18 mouse cellular contexts compared by ENCODE assay signal in genomic region chr1:105961472-105961871, GRCm38 (mm10).
"Had no signal": no experiment of that assay in that cellular context is flagged by ENCODE, and none has a peak within 500 bp of the region (broad histone marks: within the 10 kb centered on the region; RNA-seq: fewer than 3 reads in every experiment).

No protein-coding gene starts in this region.

- H3K27ac ChIP-seq: hindbrain, postnatal 0 days; left cerebral cortex, adult 2 months; liver, embryonic 13.5 days; midbrain, embryonic 12.5 days; neural tube, embryonic 13.5 days; stomach, embryonic 15.5 days had no signal

- H3K9me3 ChIP-seq: liver, embryonic 13.5 days; midbrain, embryonic 12.5 days; neural tube, embryonic 13.5 days; stomach, embryonic 15.5 days had no signal

- H3K27me3 ChIP-seq: liver, embryonic 13.5 days; midbrain, embryonic 12.5 days; neural tube, embryonic 13.5 days; stomach, embryonic 15.5 days had no signal

- H3K9ac ChIP-seq: liver, embryonic 13.5 days; midbrain, embryonic 12.5 days; neural tube, embryonic 13.5 days; stomach, embryonic 15.5 days had no signal

- DNase-seq: kidney, postnatal 14 days; layer of hippocampus, postnatal 36 days; liver, embryonic 13.5 days; lung, adult 2 months; lung, postnatal 14 days; lung, postnatal 4 days; retina, postnatal 1 day; right cerebral cortex, postnatal 4 days; spleen, adult 18-20 months; thymus, postnatal 25 days had no signal

- H3K4me3 ChIP-seq: left cerebral cortex, adult 2 months; liver, embryonic 13.5 days; midbrain, embryonic 12.5 days; myocyte; neural tube, embryonic 13.5 days; stomach, embryonic 15.5 days had no signal

- H3K36me3 ChIP-seq: liver, embryonic 13.5 days; midbrain, embryonic 12.5 days; neural tube, embryonic 13.5 days; stomach, embryonic 15.5 days had no signal

- H3K4me2 ChIP-seq: liver, embryonic 13.5 days; midbrain, embryonic 12.5 days; neural tube, embryonic 13.5 days; stomach, embryonic 15.5 days had no signal

- ATAC-seq: hindbrain, postnatal 0 days; inflammation-experienced regulatory T-cells, adult 6 months; midbrain, embryonic 16.5 days had no signal

- H3K4me1 ChIP-seq: liver, embryonic 13.5 days; midbrain, embryonic 12.5 days; neural tube, embryonic 13.5 days; stomach, embryonic 15.5 days had no signal
